Mouse (Mus musculus): ENCODE measurements around the gene Ulk4. TPM values are rescaled to one million over a fixed set of nuclear protein-coding genes. Genes with fewer than 3 reads are reported as not detected.

Gene Ulk4
- polyA plus RNA-seq, 1 experiment from 2014 or later: 161 TPM

GRCm38 (mm10) chr9:120934821-120935633 lies 342.0 kb downstream of the Ulk4 start:
- peak overlapping the region; percentile 86 for H3K4me3 ChIP-seq (ENCODE audit: low read depth, low read length)
- peak overlapping the region; percentile 90; the same call in 1 of the 2 replicates for H3K27ac ChIP-seq (ENCODE audit: low read depth, low read length)
- no peaks in the 10 kb centered on the region for H3K36me3 ChIP-seq (ENCODE audit: control insufficient read depth, insufficient read depth, low read length)
- DNase-seq (ENCODE audit: low spot score) (peak; percentile 43), ATAC-seq (ENCODE audit: low FRiP score) (no peak)
- no peaks in the 10 kb centered on the region for H3K9me3 ChIP-seq (ENCODE audit: control insufficient read depth, low read length)
- peak overlapping the region; percentile 86 for H3K9ac ChIP-seq (ENCODE audit: low read depth, low read length)
- no peaks in the 10 kb centered on the region for H3K27me3 ChIP-seq (ENCODE audit: control insufficient read depth, insufficient read depth, low read length)
- peak overlapping the region; percentile 74 for H3K4me2 ChIP-seq (replicated peaks; ENCODE audit: low read depth, low read length)
- WGBS: 16% methylated on average over 14 of the region's 14 CpGs
- H3K4me1 ChIP-seq (replicated peaks; ENCODE audit: control insufficient read depth, insufficient read depth, low read length): peaks cover 5% of the 10 kb centered on the region; the same call in 1 of the 2 replicates

GRCm38 (mm10) chr9:120933886-120934758 lies 342.9 kb downstream of the Ulk4 start:
- peak; percentile 50 for ATAC-seq (ENCODE audit: low FRiP score)
- DNase-seq (ENCODE audit: low spot score): peak; percentile 74
- no peaks in the 10 kb centered on the region for H3K27me3 ChIP-seq (ENCODE audit: control insufficient read depth, insufficient read depth, low read length)
- under 1% methylated on average over 55 of the region's 57 CpGs for WGBS
- H3K9me3 ChIP-seq (ENCODE audit: control insufficient read depth, low read length): no peaks in the 10 kb centered on the region
- peak overlapping the region; percentile 74 for H3K4me2 ChIP-seq (replicated peaks; ENCODE audit: low read depth, low read length)
- H3K9ac ChIP-seq (ENCODE audit: low read depth, low read length): peak overlapping the region; percentile 86
- peak overlapping the region; percentile 90 for H3K27ac ChIP-seq (ENCODE audit: low read depth, low read length)
- H3K36me3 ChIP-seq (ENCODE audit: control insufficient read depth, insufficient read depth, low read length): no peaks in the 10 kb centered on the region
- peak overlapping the region; percentile 86 for H3K4me3 ChIP-seq (ENCODE audit: low read depth, low read length)
- peaks cover 5% of the 10 kb centered on the region; the same call in 1 of the 2 replicates for H3K4me1 ChIP-seq (replicated peaks; ENCODE audit: control insufficient read depth, insufficient read depth, low read length)

GRCm38 (mm10) chr9:120933587-120933885 lies 343.5 kb downstream of the Ulk4 start:
- Histone ChIP-seq H3K4me1 (replicated peaks; ENCODE audit: control insufficient read depth, insufficient read depth, low read length) (peaks cover 5% of the 10 kb centered on the region; the same call in 1 of the 2 replicates), H3K27ac (ENCODE audit: low read depth, low read length) (peak overlapping the region; percentile 90), H3K9me3 (ENCODE audit: control insufficient read depth, low read length) (no peaks in the 10 kb centered on the region), H3K9ac (ENCODE audit: low read depth, low read length) (peak overlapping the region; percentile 86), H3K27me3 (ENCODE audit: control insufficient read depth, insufficient read depth, low read length) (no peaks in the 10 kb centered on the region), H3K4me3 (ENCODE audit: low read depth, low read length) (peak overlapping the region; percentile 86), H3K4me2 (replicated peaks; ENCODE audit: low read depth, low read length) (peak overlapping the region; percentile 74), H3K36me3 (ENCODE audit: control insufficient read depth, insufficient read depth, low read length) (no peaks in the 10 kb centered on the region)
- whole genome bisulfite sequencing: 0% methylated on average over 12 of the region's 58 CpGs
- ATAC-seq (ENCODE audit: low FRiP score): no peak
- DNase-seq (ENCODE audit: low spot score): no peak

- Histone ChIP-seq H3K4me1 (replicated peaks; ENCODE audit: control insufficient read depth, insufficient read depth, low read length) (peaks cover 5% of the 10 kb centered on the region; the same call in 1 of the 2 replicates), H3K9me3 (ENCODE audit: control insufficient read depth, low read length) (no peaks in the 10 kb centered on the region), H3K36me3 (ENCODE audit: control insufficient read depth, insufficient read depth, low read length) (no peaks in the 10 kb centered on the region), H3K27ac (ENCODE audit: low read depth, low read length) (peak overlapping the region; percentile 90), H3K4me2 (replicated peaks; ENCODE audit: low read depth, low read length) (no peak overlapping the region), H3K4me3 (ENCODE audit: low read depth, low read length) (peak overlapping the region; percentile 86), H3K9ac (ENCODE audit: low read depth, low read length) (peak overlapping the region; percentile 86), H3K27me3 (ENCODE audit: control insufficient read depth, insufficient read depth, low read length) (no peaks in the 10 kb centered on the region)
- 14% methylated on average over 22 of the region's 78 CpGs for WGBS
- DNase-seq (ENCODE audit: low spot score): peak; percentile 98
- peak; percentile 88 for ATAC-seq (ENCODE audit: low FRiP score)
Observed at GRCm38 (mm10) chr9:120932797-120933586, 344.0 kb downstream of the Ulk4 start.

- Histone ChIP-seq H3K4me1 (replicated peaks; ENCODE audit: control insufficient read depth, insufficient read depth, low read length) (peaks cover 5% of the 10 kb centered on the region; the same call in 1 of the 2 replicates), H3K9me3 (ENCODE audit: control insufficient read depth, low read length) (no peaks in the 10 kb centered on the region), H3K36me3 (ENCODE audit: control insufficient read depth, insufficient read depth, low read length) (no peaks in the 10 kb centered on the region), H3K9ac (ENCODE audit: low read depth, low read length) (no peak overlapping the region), H3K27ac (ENCODE audit: low read depth, low read length) (no peak overlapping the region), H3K27me3 (ENCODE audit: control insufficient read depth, insufficient read depth, low read length) (no peaks in the 10 kb centered on the region), H3K4me3 (ENCODE audit: low read depth, low read length) (no peak overlapping the region), H3K4me2 (replicated peaks; ENCODE audit: low read depth, low read length) (no peak overlapping the region)
- WGBS: 40% methylated on average over 6 of the region's 6 CpGs
- DNase-seq (ENCODE audit: low spot score) (peak; percentile 24), ATAC-seq (ENCODE audit: low FRiP score) (no peak; the same call in 1 of the 2 replicates)
Observed at GRCm38 (mm10) chr9:120932371-120932770, 344.6 kb downstream of the Ulk4 start.

GRCm38 (mm10) chr9:120930811-120931210 lies 346.2 kb downstream of the Ulk4 start:
- H3K36me3 ChIP-seq (ENCODE audit: control insufficient read depth, insufficient read depth, low read length): no peaks in the 10 kb centered on the region
- peaks cover 5% of the 10 kb centered on the region; the same call in 1 of the 2 replicates for H3K4me1 ChIP-seq (replicated peaks; ENCODE audit: control insufficient read depth, insufficient read depth, low read length)
- H3K9ac ChIP-seq (ENCODE audit: low read depth, low read length): no peak overlapping the region
- H3K27ac ChIP-seq (ENCODE audit: low read depth, low read length): no peak overlapping the region
- no peaks in the 10 kb centered on the region for H3K27me3 ChIP-seq (ENCODE audit: control insufficient read depth, insufficient read depth, low read length)
- H3K4me3 ChIP-seq (ENCODE audit: low read depth, low read length): no peak overlapping the region
- DNase-seq (ENCODE audit: low spot score): no peak
- no peak overlapping the region for H3K4me2 ChIP-seq (replicated peaks; ENCODE audit: low read depth, low read length)
- 75% methylated on average over 8 of the region's 8 CpGs for WGBS
- no peak for ATAC-seq (ENCODE audit: low FRiP score)
- H3K9me3 ChIP-seq (ENCODE audit: control insufficient read depth, low read length): no peaks in the 10 kb centered on the region

GRCm38 (mm10) chr9:120930021-120930420 lies 347.0 kb downstream of the Ulk4 start:
- H3K4me1 ChIP-seq (replicated peaks; ENCODE audit: control insufficient read depth, insufficient read depth, low read length): no peaks in the 10 kb centered on the region
- DNase-seq (ENCODE audit: low spot score) (no peak), ATAC-seq (ENCODE audit: low FRiP score) (no peak)
- H3K9ac ChIP-seq (ENCODE audit: low read depth, low read length): no peak overlapping the region
- 92% methylated on average over 12 of the region's 12 CpGs for WGBS
- H3K27me3 ChIP-seq (ENCODE audit: control insufficient read depth, insufficient read depth, low read length): no peaks in the 10 kb centered on the region
- no peak overlapping the region for H3K4me3 ChIP-seq (ENCODE audit: low read depth, low read length)
- H3K9me3 ChIP-seq (ENCODE audit: control insufficient read depth, low read length): no peaks in the 10 kb centered on the region
- no peak overlapping the region for H3K27ac ChIP-seq (ENCODE audit: low read depth, low read length)
- H3K36me3 ChIP-seq (ENCODE audit: control insufficient read depth, insufficient read depth, low read length): no peaks in the 10 kb centered on the region
- no peak overlapping the region for H3K4me2 ChIP-seq (replicated peaks; ENCODE audit: low read depth, low read length)

GRCm38 (mm10) chr9:120929081-120929480 lies 347.9 kb downstream of the Ulk4 start, which contains the start of gene Ctnnb1:
Ctnnb1 (plus strand) TSS chr9:120929216.
- 77% methylated on average over 11 of the region's 11 CpGs for WGBS
- ATAC-seq (ENCODE audit: low FRiP score): no peak
- Histone ChIP-seq H3K27me3 (ENCODE audit: control insufficient read depth, insufficient read depth, low read length) (no peaks in the 10 kb centered on the region), H3K36me3 (ENCODE audit: control insufficient read depth, insufficient read depth, low read length) (no peaks in the 10 kb centered on the region), H3K9ac (ENCODE audit: low read depth, low read length) (no peak within 1 kb of the TSS), H3K4me1 (replicated peaks; ENCODE audit: control insufficient read depth, insufficient read depth, low read length) (no peaks in the 10 kb centered on the region), H3K9me3 (ENCODE audit: control insufficient read depth, low read length) (no peaks in the 10 kb centered on the region), H3K27ac (ENCODE audit: low read depth, low read length) (no peak within 1 kb of the TSS), H3K4me2 (replicated peaks; ENCODE audit: low read depth, low read length) (no peak within 1 kb of the TSS), H3K4me3 (ENCODE audit: low read depth, low read length) (no peak within 1 kb of the TSS)
- no peak for DNase-seq (ENCODE audit: low spot score)
